Mouse (Mus musculus): ENCODE data around the gene Hexim1.

DNA sequence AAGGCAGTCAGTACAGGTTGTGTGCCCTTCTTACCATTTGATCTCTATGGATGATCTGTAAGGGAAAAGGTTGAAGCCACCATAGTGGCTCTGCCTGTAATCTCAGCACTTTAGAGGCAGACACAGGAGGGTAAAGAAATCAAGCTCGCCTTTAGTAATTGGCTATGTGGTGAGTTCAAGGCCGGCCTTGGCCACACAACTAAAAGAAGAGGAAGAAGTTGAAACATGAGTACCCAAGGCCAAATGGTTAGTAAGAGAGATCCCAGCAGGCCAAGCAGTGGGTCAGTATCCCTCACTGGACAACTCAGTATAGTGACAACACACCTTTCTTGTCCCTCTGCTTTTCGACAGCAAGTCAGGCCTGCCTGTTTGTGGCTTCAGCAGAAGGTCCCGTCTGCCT is 33.7 kb downstream of the Hexim1 start:
- no peak for TF ChIP-seq CTCF (IDR thresholded peaks at IDR 0.05; ENCODE audit: borderline replicate concordance, insufficient read depth, low read length)
- TF ChIP-seq POLR2A (IDR thresholded peaks at IDR 0.05; ENCODE audit: low read depth, low read length), result no peak
